Mouse (Mus musculus) large intestine, adult 2 months (tissue): Measurements from ENCODE around the gene Gm20388. TPM values are rescaled to one million over a fixed set of nuclear protein-coding genes. Genes with fewer than 3 reads are reported as not detected.

Source experiments
- DNase-seq: peaks from one replicate; pipeline ENCODE4 v3.0.0-alpha.2; 2012; ENCODE audit warnings: low read depth, low spot score
- WGBS: fragments of 180-500 bp; shearing (Covaris S2); methylation state at CpG from one replicate; pipeline ENCODE4 v1.1.7; 2018; 5-methylcytosine and 5-hydroxymethylcytosine counted together
- polyA plus RNA-seq: library from polyadenylated mRNA; depleted of rRNA; stranded (reverse); fragments of >200 nt; gene quantifications from 2 replicates; pipeline ENCODE4 v1.2.3, GENCODE M21; 2012

The Gm20388 gene
- polyA plus RNA-seq, 1 experiment = 31.5 TPM

DNA sequence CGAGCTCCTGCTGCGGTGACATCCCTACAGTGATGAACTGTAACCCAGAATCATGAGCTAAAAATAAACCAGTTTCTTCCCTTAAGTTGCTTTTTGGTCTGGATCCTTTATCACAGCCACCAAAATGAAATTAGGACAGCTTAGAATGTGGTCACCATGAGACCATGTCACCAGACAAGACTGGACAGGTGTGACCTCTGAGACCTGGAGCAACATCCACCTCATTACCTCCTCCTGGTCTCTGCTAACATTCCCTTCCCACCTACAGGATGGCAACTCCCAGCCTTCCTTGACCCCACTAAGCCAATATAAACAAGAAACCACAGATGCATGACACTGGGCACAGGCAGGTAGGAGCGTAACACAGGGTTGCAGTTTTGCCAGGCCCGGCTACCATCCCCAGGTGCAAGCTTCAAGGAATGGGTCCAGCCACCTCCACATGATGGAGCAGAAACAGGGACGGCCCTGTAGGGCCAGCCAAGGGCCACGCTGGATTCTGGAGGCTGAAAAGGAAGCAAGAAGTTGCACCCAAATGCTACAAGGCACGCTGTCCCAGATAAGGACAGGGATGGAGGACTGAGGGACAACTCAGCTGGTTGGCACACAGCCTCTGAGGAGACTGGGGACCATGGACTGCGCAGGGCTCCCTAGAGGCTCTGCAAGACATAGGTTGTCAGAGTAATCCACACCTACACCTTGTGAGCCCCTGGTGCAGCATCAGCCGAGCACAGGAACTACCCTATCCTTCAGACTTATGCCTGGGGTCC, 2627.9 kb downstream of the Gm20388 start:
- DNase-seq = no peak
- 88% methylated on average over 9 of the region's 9 CpGs for WGBS

GRCm38 (mm10) chr8:122544138-122544537, 2633.5 kb downstream of the Gm20388 start:
- 88% methylated on average over 8 of the region's 8 CpGs for WGBS
- no peak for DNase-seq

GRCm38 (mm10) chr8:122546066-122546755, 2635.6 kb downstream of the Gm20388 start:
- DNase-seq = no peak
- 68% methylated on average over 7 of the region's 7 CpGs for WGBS

- WGBS = 56% methylated on average over 24 of the region's 24 CpGs
- DNase-seq = no peak
Measured at GRCm38 (mm10) chr8:122546811-122547453, 2636.3 kb downstream of the Gm20388 start.

DNA sequence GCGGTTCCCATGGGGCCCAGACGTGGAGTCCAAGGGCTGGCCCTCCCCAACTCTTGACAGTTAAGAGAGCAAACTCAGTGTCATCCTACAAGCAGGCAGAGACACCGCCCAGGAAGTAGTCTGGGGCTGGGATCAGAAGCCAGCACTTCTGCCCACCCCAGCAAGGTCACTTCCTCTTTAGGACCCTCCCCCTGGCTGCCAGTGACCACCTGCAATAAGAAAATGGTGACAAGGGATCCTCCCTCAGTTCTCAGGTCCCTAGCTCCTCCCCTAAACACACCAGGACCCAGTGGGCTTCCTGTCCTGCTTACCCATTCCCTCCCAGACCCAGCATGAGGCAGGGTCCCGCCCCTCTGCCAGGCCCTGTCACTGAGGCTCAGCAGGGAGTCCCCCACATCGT, 2637.2 kb downstream of the Gm20388 start:
- 39% methylated on average over 5 of the region's 5 CpGs for WGBS
- no peak for DNase-seq

DNA sequence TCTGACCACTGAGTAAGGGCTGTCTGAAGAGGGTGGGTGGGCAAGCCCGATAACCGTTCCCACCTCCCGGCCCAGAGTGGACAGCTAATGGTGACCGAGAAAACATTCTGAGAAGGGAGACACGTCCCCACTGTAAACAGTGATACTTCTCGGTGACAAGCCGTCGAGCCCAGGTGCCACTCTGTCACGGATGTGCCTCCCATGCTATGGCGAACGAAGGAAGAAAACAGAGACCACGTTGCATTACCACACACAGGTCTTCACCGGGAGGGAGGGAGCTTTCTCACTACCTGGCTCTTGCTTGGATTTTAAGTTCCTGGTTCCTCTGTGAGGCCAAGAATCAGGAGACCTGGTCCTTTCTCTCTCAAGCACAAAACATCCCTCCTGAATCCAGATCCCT, 2637.7 kb downstream of the Gm20388 start:
- DNase-seq = no peak
- 58% methylated on average over 13 of the region's 13 CpGs for WGBS

DNA sequence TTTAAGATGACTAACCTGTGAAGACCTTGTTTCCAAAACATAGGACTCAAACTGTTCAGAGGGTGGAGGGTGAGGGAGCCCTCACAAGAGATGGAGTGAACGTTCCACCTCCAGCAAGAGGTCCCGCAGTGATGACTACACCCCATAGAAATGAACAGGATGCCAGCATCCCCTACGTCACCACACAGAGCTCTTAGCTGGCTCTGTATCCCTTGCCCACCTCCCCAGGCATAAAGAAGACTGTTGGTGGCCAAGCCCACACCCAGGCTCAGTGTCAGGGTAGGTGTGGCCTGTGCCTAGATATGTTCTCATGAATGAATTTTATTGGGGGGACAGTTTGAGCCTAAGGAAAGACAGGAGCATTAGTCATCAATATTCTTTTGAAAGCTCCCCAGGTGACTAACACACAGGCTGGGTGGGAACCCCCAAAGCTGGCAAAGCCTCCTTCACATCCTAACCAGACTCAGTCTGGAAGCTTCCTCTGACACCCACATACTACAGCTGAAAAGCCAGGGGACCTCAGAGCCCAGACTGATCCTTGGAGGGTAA, 2638.3 kb downstream of the Gm20388 start:
- no peak for DNase-seq
- 66% methylated on average over 3 of the region's 3 CpGs for WGBS

- whole genome bisulfite sequencing = 3% methylated on average over 49 of the region's 52 CpGs
- DNase-seq = no peak
Measured at GRCm38 (mm10) chr8:122550234-122550994, 2639.8 kb downstream of the Gm20388 start.

- no peak for DNase-seq
- WGBS = under 1% methylated on average over 43 of the region's 43 CpGs
Measured at GRCm38 (mm10) chr8:122550995-122551264, 2640.3 kb downstream of the Gm20388 start.

DNA sequence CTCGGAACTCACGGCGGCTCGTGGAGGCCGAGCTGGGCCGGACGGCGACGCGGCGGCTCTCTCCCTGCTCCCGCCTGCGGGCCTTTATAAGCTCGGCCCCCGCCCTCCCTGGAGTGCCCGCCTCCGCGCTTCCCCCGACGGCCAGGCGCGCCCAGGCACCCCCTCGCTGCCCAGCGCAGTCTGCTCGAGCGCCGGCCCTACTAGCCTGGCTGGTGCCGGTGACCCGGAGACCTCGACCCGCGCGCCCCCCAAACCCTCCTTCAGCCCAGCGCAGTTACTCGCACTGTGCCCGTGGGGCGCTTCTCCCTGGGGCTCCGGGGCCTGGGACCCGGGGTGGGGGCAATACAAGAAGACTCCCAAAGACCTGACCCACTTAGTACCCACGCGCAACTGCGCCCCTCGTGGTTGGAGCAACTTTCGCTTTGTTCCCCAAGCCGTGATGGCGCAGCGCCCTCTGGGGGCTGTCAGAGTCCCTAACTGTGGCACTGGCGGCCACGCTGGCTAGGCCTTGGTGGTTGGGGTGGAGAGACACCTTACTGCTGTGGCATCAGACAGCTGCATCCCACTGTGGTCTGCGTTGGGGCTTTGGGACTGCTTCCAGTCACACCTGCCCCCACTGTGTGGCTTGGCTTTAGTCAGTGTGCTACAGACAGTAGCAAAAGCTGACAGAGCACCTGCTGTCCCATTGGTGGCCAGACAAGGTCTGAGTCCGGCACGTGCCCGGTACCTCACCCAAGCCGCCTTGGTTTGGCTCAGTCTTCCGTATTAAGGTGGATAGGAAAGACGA, 2640.8 kb downstream of the Gm20388 start, which contains the start of gene Piezo1:
Gene Piezo1, minus strand, starts transcription at position 65 of the 787 bp plus-strand sequence.
- DNase-seq = peak; percentile 76
- 9% methylated on average over 56 of the region's 56 CpGs for WGBS

DNA sequence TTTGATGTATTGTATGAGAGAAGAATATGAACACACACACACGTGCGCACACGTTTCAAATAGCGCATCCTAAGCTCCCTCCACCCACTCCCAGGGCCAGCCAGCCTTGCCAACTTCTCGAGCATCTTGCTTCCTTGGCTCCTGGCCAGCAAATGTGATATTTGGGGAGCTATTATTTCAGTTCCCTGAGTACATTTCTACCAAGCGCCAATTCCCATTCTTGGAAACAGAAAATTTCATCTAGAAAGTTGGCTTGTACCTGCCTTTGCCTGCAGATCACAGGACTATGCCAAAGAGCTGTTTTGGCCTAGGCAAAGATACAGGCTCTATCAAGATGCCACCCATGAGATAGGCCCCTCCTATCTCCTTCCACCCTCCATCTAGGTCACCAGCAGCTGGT, 2644.1 kb downstream of the Gm20388 start:
- WGBS = 66% methylated on average over 6 of the region's 6 CpGs

GRCm38 (mm10) chr8:122556030-122557009, 2645.7 kb downstream of the Gm20388 start:
- 66% methylated on average over 12 of the region's 12 CpGs for WGBS
- DNase-seq = no peak

More for the DNA sequence above, 2644.1 kb downstream of the Gm20388 start:
- DNase-seq = no peak

GRCm38 (mm10) chr8:122557248-122558038, 2646.8 kb downstream of the Gm20388 start:
- WGBS = 46% methylated on average over 10 of the region's 10 CpGs
- DNase-seq = no peak

DNA sequence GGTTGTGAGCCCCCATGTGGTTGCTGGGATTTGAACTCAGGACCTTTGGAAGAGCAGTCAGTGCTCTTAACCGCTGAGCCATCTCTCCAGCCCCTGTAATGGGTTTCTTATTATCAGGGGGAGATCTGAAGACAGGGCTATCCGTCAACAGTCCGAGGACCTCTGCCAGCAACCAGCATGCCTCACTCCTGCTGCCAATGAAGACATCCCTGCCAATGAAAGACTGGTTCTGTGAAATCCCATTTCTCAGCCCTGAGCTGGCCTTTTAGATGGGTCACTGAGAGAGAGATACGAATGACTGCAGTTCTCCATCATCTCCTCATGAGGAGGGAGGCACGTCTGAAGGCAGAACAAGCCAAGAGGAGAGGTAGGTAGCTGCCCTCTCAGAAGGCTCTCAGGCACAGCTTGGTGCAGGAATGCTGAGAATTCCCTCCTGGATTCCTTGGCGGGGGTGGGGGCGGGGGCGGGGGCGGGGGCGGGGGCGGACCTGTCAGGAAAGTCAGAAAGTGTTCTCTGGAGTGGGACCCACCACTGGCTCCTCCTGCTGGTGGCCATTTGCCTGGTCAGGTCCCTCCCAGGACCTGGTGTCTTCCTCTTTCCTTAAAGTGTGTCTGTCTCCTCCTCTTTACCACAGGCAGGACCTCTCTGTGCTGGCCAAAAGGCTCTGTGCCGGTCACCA, 2648.2 kb downstream of the Gm20388 start:
- 41% methylated on average over 12 of the region's 12 CpGs for WGBS
- DNase-seq = no peak

- WGBS = 59% methylated on average over 5 of the region's 5 CpGs
- no peak for DNase-seq
Measured at GRCm38 (mm10) chr8:122561199-122561598, 2650.6 kb downstream of the Gm20388 start.
